Mouse (Mus musculus): ENCODE measurements around the gene Pop5. TPM values are rescaled to one million over a fixed set of nuclear protein-coding genes. Genes with fewer than 3 reads are reported as not detected.
A peak's percentile ranks its signal among the peaks of the same experiment; 100 is the strongest.

Gene Pop5
- polyA plus RNA-seq, 1 experiment from 2014 or later: 95.6 TPM

- peaks cover 55% of the 10 kb centered on the region for H3K27me3 ChIP-seq (ENCODE audit: control insufficient read depth, insufficient read depth, low read length)
- ATAC-seq (ENCODE audit: low FRiP score, low TSS enrichment) (peak; percentile 67), DNase-seq (peak; percentile 86)
- H3K9me3 ChIP-seq (ENCODE audit: control insufficient read depth, low read length): no peaks in the 10 kb centered on the region
- H3K4me1 ChIP-seq (ENCODE audit: control insufficient read depth, insufficient read depth, low read length): peaks cover 17% of the 10 kb centered on the region
- peak within 1 kb of the TSS; percentile 67 for H3K9ac ChIP-seq (replicated peaks; ENCODE audit: low read length)
- H3K27ac ChIP-seq (replicated peaks; ENCODE audit: low read depth, low read length): no peak within 1 kb of the TSS
- peak within 1 kb of the TSS; percentile 99 for H3K4me2 ChIP-seq (ENCODE audit: low read length)
- H3K36me3 ChIP-seq (ENCODE audit: control insufficient read depth, insufficient read depth, low read length): no peaks in the 10 kb centered on the region
- H3K4me3 ChIP-seq (replicated peaks; ENCODE audit: low read depth, low read length): peak within 1 kb of the TSS; percentile 61
- WGBS: under 1% methylated on average over 78 of the region's 116 CpGs
Observed at GRCm38 (mm10) chr5:115193669-115194625, 41.7 kb upstream of the Pop5 start, which contains the start of gene Cabp1. Cabp1 (minus strand) TSS chr5:115194381.

- H3K4me3 ChIP-seq (replicated peaks; ENCODE audit: low read depth, low read length): peak overlapping the region; percentile 61
- H3K9me3 ChIP-seq (ENCODE audit: control insufficient read depth, low read length): no peaks in the 10 kb centered on the region
- no peak overlapping the region for H3K27ac ChIP-seq (replicated peaks; ENCODE audit: low read depth, low read length)
- no peaks in the 10 kb centered on the region for H3K36me3 ChIP-seq (ENCODE audit: control insufficient read depth, insufficient read depth, low read length)
- WGBS: 5% methylated on average over 12 of the region's 12 CpGs
- peaks cover 54% of the 10 kb centered on the region for H3K27me3 ChIP-seq (ENCODE audit: control insufficient read depth, insufficient read depth, low read length)
- peak overlapping the region; percentile 99 for H3K4me2 ChIP-seq (ENCODE audit: low read length)
- H3K4me1 ChIP-seq (ENCODE audit: control insufficient read depth, insufficient read depth, low read length): peaks cover 17% of the 10 kb centered on the region
- DNase-seq (no peak), ATAC-seq (ENCODE audit: low FRiP score, low TSS enrichment) (no peak)
- H3K9ac ChIP-seq (replicated peaks; ENCODE audit: low read length): peak overlapping the region; percentile 67; the same call in 1 of the 2 replicates
Observed at GRCm38 (mm10) chr5:115194626-115195221, 40.9 kb upstream of the Pop5 start.

GRCm38 (mm10) chr5:115203735-115204561 is 31.7 kb upstream of the Pop5 start:
- 11% methylated on average over 23 of the region's 23 CpGs for WGBS
- Histone ChIP-seq H3K27ac (replicated peaks; ENCODE audit: low read depth, low read length) (peak overlapping the region; percentile 65), H3K36me3 (ENCODE audit: control insufficient read depth, insufficient read depth, low read length) (no peaks in the 10 kb centered on the region), H3K4me2 (ENCODE audit: low read length) (peak overlapping the region; percentile 51), H3K9me3 (ENCODE audit: control insufficient read depth, low read length) (no peaks in the 10 kb centered on the region), H3K27me3 (ENCODE audit: control insufficient read depth, insufficient read depth, low read length) (no peaks in the 10 kb centered on the region), H3K4me3 (replicated peaks; ENCODE audit: low read depth, low read length) (0 out of 2 replicates have a peak overlapping the region, but pooled peaks have one; percentile 13), H3K9ac (replicated peaks; ENCODE audit: low read length) (peak overlapping the region; percentile 30; the same call in 1 of the 2 replicates), H3K4me1 (ENCODE audit: control insufficient read depth, insufficient read depth, low read length) (peaks cover 8% of the 10 kb centered on the region)
- ATAC-seq (ENCODE audit: low FRiP score, low TSS enrichment) (no peak; the same call in 1 of the 2 replicates), DNase-seq (peak; percentile 55)

DNA sequence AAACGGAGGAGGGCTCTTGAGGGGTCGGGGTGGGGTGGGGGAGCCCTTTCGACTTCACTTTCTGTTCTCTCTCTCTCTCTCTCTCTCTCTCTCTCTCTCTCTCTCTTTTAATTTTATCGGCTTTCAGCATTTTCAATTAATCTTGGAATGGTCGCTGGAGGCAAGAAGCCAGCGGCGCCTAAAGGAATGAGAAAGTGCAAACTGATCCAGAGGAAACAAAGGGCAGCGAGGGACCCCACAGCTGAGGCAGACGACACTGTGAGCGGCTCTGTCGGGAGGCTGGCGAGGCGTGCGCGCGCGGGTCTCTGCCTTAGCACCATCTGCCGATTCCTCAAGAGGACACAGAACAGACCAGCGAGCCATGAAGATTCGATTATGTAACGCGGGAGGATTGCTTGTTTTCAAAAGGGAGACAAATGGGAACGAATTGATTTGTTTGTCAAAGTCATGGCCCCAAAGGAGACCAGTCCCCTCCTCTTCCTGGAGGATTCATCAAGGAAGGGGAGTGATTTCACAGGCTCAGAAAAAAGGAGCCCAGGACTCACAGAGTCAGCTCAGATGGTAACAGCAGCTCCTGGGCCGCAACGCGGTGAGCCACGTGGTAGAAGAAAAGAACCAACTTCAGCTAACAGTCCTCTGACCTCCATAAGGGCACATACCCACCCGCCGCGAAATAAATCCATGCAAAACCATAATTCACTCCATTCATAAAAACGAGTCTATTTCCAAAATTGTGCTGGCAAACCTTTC is 30.9 kb upstream of the Pop5 start:
- ATAC-seq (ENCODE audit: low FRiP score, low TSS enrichment) (peak; percentile 76; the same call in 1 of the 2 replicates), DNase-seq (peak; percentile 86)
- Histone ChIP-seq H3K9ac (replicated peaks; ENCODE audit: low read length) (peak overlapping the region; percentile 30; the same call in 1 of the 2 replicates), H3K27ac (replicated peaks; ENCODE audit: low read depth, low read length) (peak overlapping the region; percentile 65), H3K4me2 (ENCODE audit: low read length) (peak overlapping the region; percentile 51), H3K27me3 (ENCODE audit: control insufficient read depth, insufficient read depth, low read length) (no peaks in the 10 kb centered on the region), H3K9me3 (ENCODE audit: control insufficient read depth, low read length) (no peaks in the 10 kb centered on the region), H3K36me3 (ENCODE audit: control insufficient read depth, insufficient read depth, low read length) (no peaks in the 10 kb centered on the region), H3K4me3 (replicated peaks; ENCODE audit: low read depth, low read length) (peak overlapping the region; percentile 13; the same call in 1 of the 2 replicates), H3K4me1 (ENCODE audit: control insufficient read depth, insufficient read depth, low read length) (peaks cover 8% of the 10 kb centered on the region)
- WGBS: 3% methylated on average over 31 of the region's 31 CpGs

GRCm38 (mm10) chr5:115207244-115207643 is 28.4 kb upstream of the Pop5 start:
- Histone ChIP-seq H3K4me3 (replicated peaks; ENCODE audit: low read depth, low read length) (no peak overlapping the region), H3K36me3 (ENCODE audit: control insufficient read depth, insufficient read depth, low read length) (no peaks in the 10 kb centered on the region), H3K4me1 (ENCODE audit: control insufficient read depth, insufficient read depth, low read length) (peaks cover 8% of the 10 kb centered on the region), H3K27me3 (ENCODE audit: control insufficient read depth, insufficient read depth, low read length) (no peaks in the 10 kb centered on the region), H3K4me2 (ENCODE audit: low read length) (no peak overlapping the region), H3K9ac (replicated peaks; ENCODE audit: low read length) (no peak overlapping the region), H3K27ac (replicated peaks; ENCODE audit: low read depth, low read length) (no peak overlapping the region), H3K9me3 (ENCODE audit: control insufficient read depth, low read length) (no peaks in the 10 kb centered on the region)
- DNase-seq (no peak), ATAC-seq (ENCODE audit: low FRiP score, low TSS enrichment) (no peak)
- WGBS: 61% methylated on average over 5 of the region's 5 CpGs

- ATAC-seq (ENCODE audit: low FRiP score, low TSS enrichment) (no peak), DNase-seq (no peak)
- H3K9me3 ChIP-seq (ENCODE audit: control insufficient read depth, low read length): no peaks in the 10 kb centered on the region
- no peak overlapping the region for H3K27ac ChIP-seq (replicated peaks; ENCODE audit: low read depth, low read length)
- no peak overlapping the region for H3K4me3 ChIP-seq (replicated peaks; ENCODE audit: low read depth, low read length)
- 14% methylated on average over 10 of the region's 16 CpGs for WGBS
- H3K4me1 ChIP-seq (ENCODE audit: control insufficient read depth, insufficient read depth, low read length): peaks cover 8% of the 10 kb centered on the region
- H3K4me2 ChIP-seq (ENCODE audit: low read length): no peak overlapping the region
- H3K36me3 ChIP-seq (ENCODE audit: control insufficient read depth, insufficient read depth, low read length): no peaks in the 10 kb centered on the region
- H3K27me3 ChIP-seq (ENCODE audit: control insufficient read depth, insufficient read depth, low read length): no peaks in the 10 kb centered on the region
- H3K9ac ChIP-seq (replicated peaks; ENCODE audit: low read length): no peak overlapping the region
Observed at GRCm38 (mm10) chr5:115207892-115208291, 27.7 kb upstream of the Pop5 start.

DNA sequence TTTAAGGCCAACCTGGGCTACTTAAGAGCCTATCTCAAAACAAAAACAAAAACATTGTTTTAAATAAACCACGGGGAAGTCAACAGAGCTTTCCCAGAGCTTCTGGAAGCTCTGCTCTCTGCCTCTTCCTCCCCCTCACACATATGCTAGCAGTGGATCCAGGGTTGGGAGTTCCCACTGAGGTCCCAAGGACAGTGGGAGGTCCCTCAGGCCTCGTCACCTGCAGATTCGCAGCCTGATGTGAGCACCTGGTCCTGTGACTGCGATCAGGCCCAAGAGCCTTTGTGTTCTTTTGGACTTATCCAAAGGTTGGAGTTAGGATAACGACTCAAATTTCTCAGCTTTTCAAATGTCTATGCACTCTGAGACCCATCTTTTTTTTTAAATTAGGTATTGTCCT is 27.0 kb upstream of the Pop5 start:
- Histone ChIP-seq H3K27ac (replicated peaks; ENCODE audit: low read depth, low read length) (no peak overlapping the region), H3K9ac (replicated peaks; ENCODE audit: low read length) (no peak overlapping the region), H3K4me2 (ENCODE audit: low read length) (no peak overlapping the region), H3K36me3 (ENCODE audit: control insufficient read depth, insufficient read depth, low read length) (no peaks in the 10 kb centered on the region), H3K4me1 (ENCODE audit: control insufficient read depth, insufficient read depth, low read length) (peaks cover 7% of the 10 kb centered on the region), H3K9me3 (ENCODE audit: control insufficient read depth, low read length) (no peaks in the 10 kb centered on the region), H3K4me3 (replicated peaks; ENCODE audit: low read depth, low read length) (no peak overlapping the region), H3K27me3 (ENCODE audit: control insufficient read depth, insufficient read depth, low read length) (no peaks in the 10 kb centered on the region)
- WGBS: 65% methylated on average over 5 of the region's 5 CpGs
- DNase-seq (no peak), ATAC-seq (ENCODE audit: low FRiP score, low TSS enrichment) (no peak)

All from midbrain, embryonic 14.5 days (tissue).